Mouse (Mus musculus): ENCODE data around the gene 1700011L22Rik. TPM values are rescaled to one million over a fixed set of nuclear protein-coding genes. Genes with fewer than 3 reads are reported as not detected.

1700011L22Rik gene
- polyA plus RNA-seq (2015; fragmentation: Nextera tagmentation; extraction: Ambion mirVana), result not detected in 2 replicates

- Histone ChIP-seq H3K4me3 (ENCODE audit: low read depth, low read length) (no peak within 1 kb of the TSS), H3K36me3 (ENCODE audit: control insufficient read depth, insufficient read depth, low read length) (no peaks in the 10 kb centered on the region), H3K27ac (ENCODE audit: low read length) (no peak within 1 kb of the TSS), H3K4me2 (ENCODE audit: low read length) (no peak within 1 kb of the TSS), H3K27me3 (ENCODE audit: control insufficient read depth, insufficient read depth, low read depth, low read length) (no peaks in the 10 kb centered on the region), H3K9ac (ENCODE audit: low read depth, low read length) (no peak within 1 kb of the TSS), H3K9me3 (replicated peaks; ENCODE audit: control insufficient read depth, low read length, poor library complexity, severe bottlenecking) (no peaks in the 10 kb centered on the region), H3K4me1 (ENCODE audit: control insufficient read depth, insufficient read depth, low read length) (no peaks in the 10 kb centered on the region)
- no peak for ATAC-seq
- 94% methylated on average over 6 of the region's 6 CpGs for WGBS
Measured at GRCm38 (mm10) chr8:79248470-79248869, at the start of gene 1700011L22Rik. Gene 1700011L22Rik (minus strand): TSS chr8:79248570.

- Histone ChIP-seq H3K4me3 (ENCODE audit: low read depth, low read length) (no peak overlapping the region), H3K27ac (ENCODE audit: low read length) (no peak overlapping the region), H3K9ac (ENCODE audit: low read depth, low read length) (no peak overlapping the region), H3K4me1 (ENCODE audit: control insufficient read depth, insufficient read depth, low read length) (peaks cover 18% of the 10 kb centered on the region), H3K36me3 (ENCODE audit: control insufficient read depth, insufficient read depth, low read length) (no peaks in the 10 kb centered on the region), H3K4me2 (ENCODE audit: low read length) (no peak overlapping the region), H3K9me3 (replicated peaks; ENCODE audit: control insufficient read depth, low read length, poor library complexity, severe bottlenecking) (no peaks in the 10 kb centered on the region), H3K27me3 (ENCODE audit: control insufficient read depth, insufficient read depth, low read depth, low read length) (no peaks in the 10 kb centered on the region)
- ATAC-seq, result no peak
- WGBS, result 38% methylated on average over 3 of the region's 3 CpGs
Measured at GRCm38 (mm10) chr8:79297763-79298162, 49.4 kb upstream of the 1700011L22Rik start.

GRCm38 (mm10) chr8:79295276-79296105 is 47.1 kb upstream of the 1700011L22Rik start:
- H3K36me3 ChIP-seq (ENCODE audit: control insufficient read depth, insufficient read depth, low read length), result no peaks in the 10 kb centered on the region
- ATAC-seq, result no peak; the same call in 1 of the 2 replicates

GRCm38 (mm10) chr8:79294610-79295275 is 46.4 kb upstream of the 1700011L22Rik start, which contains the start of gene Mmaa:
Gene Mmaa (minus strand): TSS chr8:79294937.
- Histone ChIP-seq H3K9me3 (replicated peaks; ENCODE audit: control insufficient read depth, low read length, poor library complexity, severe bottlenecking) (no peaks in the 10 kb centered on the region), H3K4me1 (ENCODE audit: control insufficient read depth, insufficient read depth, low read length) (peaks cover 20% of the 10 kb centered on the region), H3K27ac (ENCODE audit: low read length) (peak within 1 kb of the TSS; percentile 95), H3K4me3 (ENCODE audit: low read depth, low read length) (peak within 1 kb of the TSS; percentile 76), H3K36me3 (ENCODE audit: control insufficient read depth, insufficient read depth, low read length) (no peaks in the 10 kb centered on the region), H3K27me3 (ENCODE audit: control insufficient read depth, insufficient read depth, low read depth, low read length) (no peaks in the 10 kb centered on the region), H3K4me2 (ENCODE audit: low read length) (peak within 1 kb of the TSS; percentile 96), H3K9ac (ENCODE audit: low read depth, low read length) (peak within 1 kb of the TSS; percentile 81)
- peak; percentile 98 for ATAC-seq
- WGBS, result under 1% methylated on average over 61 of the region's 74 CpGs

More at GRCm38 (mm10) chr8:79295276-79296105, 47.1 kb upstream of the 1700011L22Rik start:
- Histone ChIP-seq H3K9me3 (replicated peaks; ENCODE audit: control insufficient read depth, low read length, poor library complexity, severe bottlenecking) (no peaks in the 10 kb centered on the region), H3K4me3 (ENCODE audit: low read depth, low read length) (peak overlapping the region; percentile 76), H3K27me3 (ENCODE audit: control insufficient read depth, insufficient read depth, low read depth, low read length) (no peaks in the 10 kb centered on the region), H3K4me2 (ENCODE audit: low read length) (peak overlapping the region; percentile 96), H3K27ac (ENCODE audit: low read length) (peak overlapping the region; percentile 65), H3K4me1 (ENCODE audit: control insufficient read depth, insufficient read depth, low read length) (peaks cover 20% of the 10 kb centered on the region), H3K9ac (ENCODE audit: low read depth, low read length) (peak overlapping the region; percentile 66)
- 13% methylated on average over 18 of the region's 18 CpGs for WGBS

GRCm38 (mm10) chr8:79293841-79294240 is 45.5 kb upstream of the 1700011L22Rik start:
- Histone ChIP-seq H3K4me1 (ENCODE audit: control insufficient read depth, insufficient read depth, low read length) (peaks cover 20% of the 10 kb centered on the region), H3K27me3 (ENCODE audit: control insufficient read depth, insufficient read depth, low read depth, low read length) (no peaks in the 10 kb centered on the region), H3K27ac (ENCODE audit: low read length) (0 out of 2 replicates have a peak overlapping the region, but pooled peaks have one; percentile 34), H3K9ac (ENCODE audit: low read depth, low read length) (peak overlapping the region; percentile 18; the same call in 1 of the 2 replicates), H3K4me3 (ENCODE audit: low read depth, low read length) (peak overlapping the region; percentile 76), H3K4me2 (ENCODE audit: low read length) (peak overlapping the region; percentile 55), H3K36me3 (ENCODE audit: control insufficient read depth, insufficient read depth, low read length) (no peaks in the 10 kb centered on the region), H3K9me3 (replicated peaks; ENCODE audit: control insufficient read depth, low read length, poor library complexity, severe bottlenecking) (no peaks in the 10 kb centered on the region)
- no peak for ATAC-seq
- 63% methylated on average over 3 of the region's 3 CpGs for WGBS

- H3K27ac ChIP-seq (ENCODE audit: low read length), result no peak overlapping the region
- H3K36me3 ChIP-seq (ENCODE audit: control insufficient read depth, insufficient read depth, low read length), result no peaks in the 10 kb centered on the region
- 95% methylated on average over 3 of the region's 3 CpGs for WGBS
- no peaks in the 10 kb centered on the region for H3K9me3 ChIP-seq (replicated peaks; ENCODE audit: control insufficient read depth, low read length, poor library complexity, severe bottlenecking)
- no peak overlapping the region for H3K4me3 ChIP-seq (ENCODE audit: low read depth, low read length)
- no peaks in the 10 kb centered on the region for H3K27me3 ChIP-seq (ENCODE audit: control insufficient read depth, insufficient read depth, low read depth, low read length)
- H3K9ac ChIP-seq (ENCODE audit: low read depth, low read length), result no peak overlapping the region
- no peak overlapping the region for H3K4me2 ChIP-seq (ENCODE audit: low read length)
- peaks cover 20% of the 10 kb centered on the region for H3K4me1 ChIP-seq (ENCODE audit: control insufficient read depth, insufficient read depth, low read length)
- no peak for ATAC-seq
Measured at GRCm38 (mm10) chr8:79292712-79293264, 44.4 kb upstream of the 1700011L22Rik start.

GRCm38 (mm10) chr8:79289592-79289991 is 41.2 kb upstream of the 1700011L22Rik start:
- Histone ChIP-seq H3K4me2 (ENCODE audit: low read length) (no peak overlapping the region), H3K36me3 (ENCODE audit: control insufficient read depth, insufficient read depth, low read length) (no peaks in the 10 kb centered on the region), H3K9me3 (replicated peaks; ENCODE audit: control insufficient read depth, low read length, poor library complexity, severe bottlenecking) (no peaks in the 10 kb centered on the region), H3K27me3 (ENCODE audit: control insufficient read depth, insufficient read depth, low read depth, low read length) (no peaks in the 10 kb centered on the region), H3K27ac (ENCODE audit: low read length) (no peak overlapping the region), H3K9ac (ENCODE audit: low read depth, low read length) (no peak overlapping the region), H3K4me1 (ENCODE audit: control insufficient read depth, insufficient read depth, low read length) (peaks cover 14% of the 10 kb centered on the region), H3K4me3 (ENCODE audit: low read depth, low read length) (no peak overlapping the region)
- ATAC-seq, result no peak
- 74% methylated on average over 5 of the region's 5 CpGs for WGBS

GRCm38 (mm10) chr8:79288681-79289080 is 40.3 kb upstream of the 1700011L22Rik start:
- 70% methylated on average over 2 of the region's 2 CpGs for WGBS
- Histone ChIP-seq H3K36me3 (ENCODE audit: control insufficient read depth, insufficient read depth, low read length) (no peaks in the 10 kb centered on the region), H3K27ac (ENCODE audit: low read length) (no peak overlapping the region), H3K9ac (ENCODE audit: low read depth, low read length) (no peak overlapping the region), H3K4me3 (ENCODE audit: low read depth, low read length) (no peak overlapping the region), H3K9me3 (replicated peaks; ENCODE audit: control insufficient read depth, low read length, poor library complexity, severe bottlenecking) (no peaks in the 10 kb centered on the region), H3K27me3 (ENCODE audit: control insufficient read depth, insufficient read depth, low read depth, low read length) (no peaks in the 10 kb centered on the region), H3K4me1 (ENCODE audit: control insufficient read depth, insufficient read depth, low read length) (peaks cover 11% of the 10 kb centered on the region), H3K4me2 (ENCODE audit: low read length) (no peak overlapping the region)
- no peak for ATAC-seq
